Mouse (Mus musculus) MEL (cell line): Measurements from ENCODE around the gene Cenpc1. TPM values are rescaled to one million over a fixed set of nuclear protein-coding genes. Genes with fewer than 3 reads are reported as not detected.
A peak's percentile ranks its signal among the peaks of the same experiment; 100 is the strongest.

Experiments used
- DNase-seq: peaks from one replicate; pipeline ENCODE4 v3.0.0; 2011; ENCODE audit warnings: low read depth, low spot score
- H3K27ac ChIP-seq: 2 replicates; pipeline ENCODE4 v1.5.1; 2012; ENCODE audit warnings: low read depth, mild to moderate bottlenecking, control low read depth, low read length, moderate library complexity; ENCODE audit not compliant: control insufficient read depth
- H3K27me3 ChIP-seq, 2 experiments: fragments of 150-350 bp in 1 of 2; sonication (generic) in 1 of 2; 2 replicates each; pipeline ENCODE4 v1.6.1; 2012; ENCODE audit warnings: low read length in 2 of 2, mild to moderate bottlenecking in 2 of 2, improper control_type of control experiment in 1 of 2, moderate library complexity in 1 of 2; ENCODE audit not compliant: insufficient read depth in 2 of 2, control insufficient read depth in 1 of 2
- H3K36me3 ChIP-seq, 2 experiments: 2 replicates each; pipeline ENCODE4 v1.6.1; 2012 to 2014; ENCODE audit warnings: low read length in 2 of 2, improper control_type of control experiment in 1 of 2, inconsistent platforms in 1 of 2, mild to moderate bottlenecking in 1 of 2; ENCODE audit not compliant: insufficient read depth in 2 of 2, control insufficient read depth in 1 of 2
- H3K4me1 ChIP-seq, 2 experiments: fragments of 150-350 bp in 1 of 2; sonication (generic) in 1 of 2; 2 replicates each; pipeline ENCODE4 v1.6.1; 2012; ENCODE audit warnings: low read length in 2 of 2, improper control_type of control experiment in 1 of 2, mild to moderate bottlenecking in 1 of 2; ENCODE audit not compliant: insufficient read depth in 2 of 2, control insufficient read depth in 1 of 2
- H3K4me3 ChIP-seq, 2 experiments: fragments of 150-350 bp in 1 of 2; sonication (generic) in 1 of 2; 2 replicates each; pipeline ENCODE4 v1.5.1; 2012; ENCODE audit warnings: low read depth in 2 of 2, low read length in 2 of 2, mild to moderate bottlenecking in 2 of 2, moderate library complexity in 2 of 2, control low read depth in 1 of 2, improper control_type of control experiment in 1 of 2; ENCODE audit not compliant: control insufficient read depth in 1 of 2, insufficient read depth in 1 of 2
- H3K79me2 ChIP-seq: 2 replicates; pipeline ENCODE4 v1.6.1; 2012; ENCODE audit warnings: mild to moderate bottlenecking, low read length, moderate library complexity; ENCODE audit not compliant: control insufficient read depth, poor library complexity, insufficient read depth
- H3K9ac ChIP-seq: 2 replicates; pipeline ENCODE4 v1.6.1; 2012; ENCODE audit warnings: low read depth, mild to moderate bottlenecking, control low read depth, low read length, moderate library complexity; ENCODE audit not compliant: control insufficient read depth, poor library complexity, severe bottlenecking
- H3K9me3 ChIP-seq: fragments of 150-350 bp; sonication (generic); replicated peaks from 2 replicates; pipeline ENCODE4 v1.6.1; 2012; ENCODE audit warnings: mild to moderate bottlenecking, low read length, improper control_type of control experiment, moderate library complexity; ENCODE audit not compliant: insufficient read depth
- CHD2 ChIP-seq: IDR thresholded peaks from 2 replicates; pipeline ENCODE4 v1.6.1; 2011; ENCODE audit warnings: low read length, improper control_type of control experiment
- CTCF ChIP-seq, 3 experiments: IDR thresholded peaks in 2 of 3; conservative IDR thresholded peaks in 1 of 3; 2 replicates each; pipeline ENCODE4 v1.5.1; 2011 to 2012; ENCODE audit warnings: low read length in 3 of 3, low read depth in 2 of 3, mild to moderate bottlenecking in 2 of 3, improper control_type of control experiment in 1 of 3, inconsistent platforms in 1 of 3, mixed read lengths in 1 of 3, moderate library complexity in 1 of 3; ENCODE audit not compliant: control insufficient read depth in 1 of 3, insufficient read depth in 1 of 3, poor library complexity in 1 of 3, severe bottlenecking in 1 of 3
- ELF1 ChIP-seq: IDR thresholded peaks from 2 replicates; pipeline ENCODE4 v1.6.1; 2014; ENCODE audit warnings: low read depth, mild to moderate bottlenecking, inconsistent platforms, low read length, improper control_type of control experiment, moderate library complexity
- EP300 ChIP-seq, 2 experiments: IDR thresholded peaks; 2 replicates each; pipeline ENCODE4 v1.6.1; 2011; ENCODE audit warnings: improper control_type of control experiment in 2 of 2, low read length in 2 of 2, low read depth in 1 of 2, mild to moderate bottlenecking in 1 of 2
- ETS1 ChIP-seq: IDR thresholded peaks from 2 replicates; pipeline ENCODE4 v1.6.1; 2012; ENCODE audit warnings: low read depth, mild to moderate bottlenecking, inconsistent platforms, low read length, improper control_type of control experiment, moderate library complexity
- GATA1 ChIP-seq: IDR thresholded peaks from 2 replicates; pipeline ENCODE4 v1.6.1; 2011; ENCODE audit warnings: low read depth, low read length, improper control_type of control experiment
- KAT2A ChIP-seq: conservative IDR thresholded peaks from 2 replicates; pipeline ENCODE4 v1.6.1; 2012; ENCODE audit warnings: low read depth, low read length, improper control_type of control experiment, inconsistent platforms
- MAFK ChIP-seq: IDR thresholded peaks from 2 replicates; pipeline ENCODE4 v1.6.1; 2011; ENCODE audit warnings: low read depth, mild to moderate bottlenecking, low read length, improper control_type of control experiment, borderline replicate concordance
- MYB ChIP-seq: IDR thresholded peaks from 2 replicates; pipeline ENCODE4 v1.6.1; 2011; ENCODE audit warnings: mild to moderate bottlenecking, low read depth, low read length, improper control_type of control experiment
- NRF1 ChIP-seq: IDR thresholded peaks from 2 replicates; pipeline ENCODE4 v1.6.1; 2014; ENCODE audit warnings: low read depth, mild to moderate bottlenecking, inconsistent platforms, low read length, improper control_type of control experiment, moderate library complexity; ENCODE audit not compliant: poor library complexity, insufficient read depth, severe bottlenecking
- POLR2AphosphoS2 ChIP-seq: IDR thresholded peaks from 2 replicates; pipeline ENCODE4 v1.6.1; 2011; ENCODE audit warnings: low read length, improper control_type of control experiment
- POLR2AphosphoS5 ChIP-seq: IDR thresholded peaks from 2 replicates; pipeline ENCODE4 v1.6.1; 2012; ENCODE audit warnings: low read depth, borderline replicate concordance, mild to moderate bottlenecking, inconsistent platforms, low read length, moderate library complexity, mixed read lengths
- RCOR1 ChIP-seq: IDR thresholded peaks from 2 replicates; pipeline ENCODE4 v1.6.1; 2012; ENCODE audit warnings: low read depth, mild to moderate bottlenecking, inconsistent platforms, low read length, improper control_type of control experiment
- SIN3A ChIP-seq: IDR thresholded peaks from 2 replicates; pipeline ENCODE4 v1.6.1; 2012; ENCODE audit warnings: low read length, improper control_type of control experiment, inconsistent platforms
- TAL1 ChIP-seq: IDR thresholded peaks from 2 replicates; pipeline ENCODE4 v1.6.1; 2012; ENCODE audit warnings: mild to moderate bottlenecking, inconsistent platforms, low read length, moderate library complexity, mixed read lengths
- UBTF ChIP-seq: IDR thresholded peaks from 2 replicates; pipeline ENCODE4 v1.6.1; 2012; ENCODE audit warnings: low read depth, mild to moderate bottlenecking, inconsistent platforms, low read length, improper control_type of control experiment, moderate library complexity, borderline replicate concordance; ENCODE audit not compliant: insufficient read depth
- USF1 ChIP-seq: IDR thresholded peaks from 2 replicates; pipeline ENCODE4 v1.6.1; 2014; ENCODE audit warnings: low read depth, mild to moderate bottlenecking, inconsistent platforms, low read length, improper control_type of control experiment, moderate library complexity
- ZMIZ1 ChIP-seq: IDR thresholded peaks from 2 replicates; pipeline ENCODE4 v1.6.1; 2012; ENCODE audit warnings: low read depth, mild to moderate bottlenecking, inconsistent platforms, low read length, improper control_type of control experiment, moderate library complexity
- ZNF384 ChIP-seq: IDR thresholded peaks from 2 replicates; pipeline ENCODE4 v1.6.1; 2012; ENCODE audit warnings: low read depth, mild to moderate bottlenecking, inconsistent platforms, low read length, improper control_type of control experiment
- polyA plus RNA-seq, 2 experiments: library from polyadenylated mRNA; stranded (reverse) in 1 of 2; unstranded in 1 of 2; fragments of >175 nt in 1 of 2; fragments of >200 nt in 1 of 2; gene quantifications; 2 replicates each; pipeline versions ENCODE4 v1.2.1 to v1.2.4; 2012; ENCODE audit warnings: low replicate concordance in 2 of 2, low read depth in 1 of 2; ENCODE audit not compliant: insufficient read length in 2 of 2, insufficient read depth in 1 of 2, missing spikeins in 1 of 2
- total RNA-seq: library from RNA; depleted of rRNA; stranded (reverse); fragments of 300-350 nt; gene quantifications from 2 replicates; pipeline ENCODE4 v1.2.3, GENCODE M21; 2012

The Cenpc1 gene
- total and polyA plus RNA-seq, 3 experiments = 9.6 to 12.6 TPM; not detected in 1

- Histone ChIP-seq H3K9me3 (no peaks in the 10 kb centered on the region), H3K36me3 (no peaks in the 10 kb centered on the region), H3K4me3 (no peak overlapping the region), H3K27me3 (no peaks in the 10 kb centered on the region), H3K79me2 (no peaks in the 10 kb centered on the region), H3K4me1 (no peaks in the 10 kb centered on the region), H3K27ac (no peak overlapping the region), H3K9ac (no peak overlapping the region)
- TF ChIP-seq CHD2 (no peak), UBTF (no peak), SIN3A (no peak), ELF1 (no peak), ETS1 (no peak)
- DNase-seq = peak; percentile 13
Measured at GRCm38 (mm10) chr5:86100621-86101020, 35.2 kb upstream of the Cenpc1 start.

- DNase-seq = no peak
- no peak overlapping the region for H3K27ac ChIP-seq
- TF ChIP-seq KAT2A = no peak
- no peak for TF ChIP-seq CTCF (IDR thresholded peaks at IDR 0.05 in 2 of 3, conservative IDR thresholded peaks at IDR 0.05 in 1 of 3; ENCODE audit: control insufficient read depth in 1 of 3, insufficient read depth in 1 of 3, low read depth in 2 of 3, low read length in 3 of 3, poor library complexity in 1 of 3, severe bottlenecking in 1 of 3)
- no peak for TF ChIP-seq POLR2AphosphoS2
- TF ChIP-seq EP300 (IDR thresholded peaks at IDR 0.05; ENCODE audit: low read depth in 1 of 2, low read length in 2 of 2) = no peak
- TF ChIP-seq MAFK = no peak
- TF ChIP-seq USF1 = no peak
- TF ChIP-seq NRF1 = no peak
- TF ChIP-seq ELF1 = no peak
- no peak for TF ChIP-seq ZNF384
- no peak for TF ChIP-seq GATA1
- no peak for TF ChIP-seq MYB
- no peak for TF ChIP-seq POLR2AphosphoS5
- TF ChIP-seq TAL1 = no peak
- no peak for TF ChIP-seq ZMIZ1
- no peak for TF ChIP-seq RCOR1
- no peaks in the 10 kb centered on the region for H3K9me3 ChIP-seq
- peaks cover 0 to 6% of the 10 kb centered on the region in 2 experiments; a peak in 2 of 4 replicates for H3K36me3 ChIP-seq
- no peak overlapping the region for H3K9ac ChIP-seq
- no peaks in the 10 kb centered on the region for H3K79me2 ChIP-seq
- peaks cover 0 to 7% of the 10 kb centered on the region in 2 experiments; a peak in 2 of 4 replicates for H3K4me1 ChIP-seq
- H3K4me3 ChIP-seq = no peak overlapping the region
- no peaks in the 10 kb centered on the region for H3K27me3 ChIP-seq
Measured at GRCm38 (mm10) chr5:86098988-86099387, 33.6 kb upstream of the Cenpc1 start.
